Mouse (Mus musculus): ENCODE results near the gene Zfp865.
"Not testable (repeated sequence)": the region's sequence is repeated elsewhere in the genome, so short reads cannot be mapped to it uniquely, and the experiment has no call there.

- not testable (repeated sequence) for TF ChIP-seq CTCF (IDR thresholded peaks at IDR 0.05; ENCODE audit: insufficient read depth, low read length); POLR2A (IDR thresholded peaks at IDR 0.05; ENCODE audit: borderline replicate concordance, extremely low read depth, low read depth, low read length)
Observed at GRCm38 (mm10) chr7:5002876-5003275, 17.3 kb upstream of the Zfp865 start.
